Mouse (Mus musculus): Measurements from ENCODE around the gene Susd6.

DNA sequence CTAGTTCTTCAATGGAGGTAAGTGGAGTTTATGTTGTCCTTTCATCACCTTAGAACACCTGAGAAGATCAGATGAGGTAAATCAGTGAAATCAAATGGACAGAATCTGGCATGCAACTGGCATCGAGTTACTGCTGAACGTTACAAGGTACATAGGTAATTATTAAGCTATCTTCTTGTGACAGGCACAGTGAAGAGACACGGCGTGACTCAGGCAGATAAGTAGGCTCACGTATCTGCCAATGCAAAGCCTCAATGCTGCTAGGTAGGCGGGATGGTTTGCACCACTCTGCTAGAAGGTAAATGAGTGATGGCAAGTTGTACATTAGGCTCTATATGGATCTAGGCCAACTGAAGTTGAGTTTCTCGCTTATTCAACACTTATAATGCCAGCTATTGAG, 139.8 kb downstream of the Susd6 start:
- TF ChIP-seq CTCF (IDR thresholded peaks at IDR 0.05; ENCODE audit: borderline replicate concordance, insufficient read depth, low read length), result no peak
- TF ChIP-seq POLR2A (IDR thresholded peaks at IDR 0.05; ENCODE audit: low read depth, low read length), result no peak

Data from embryonic fibroblast, embryonic 13.5 days (primary cell).